Mouse (Mus musculus) G1E (cell line): Measurements from ENCODE around the gene Gba2.

Experiments used
- CTCF ChIP-seq: IDR thresholded peaks from 2 replicates; pipeline ENCODE4 v1.5.1; 2012; ENCODE audit warnings: low read depth, low read length, inconsistent platforms, mixed read lengths
- GATA1 ChIP-seq: IDR thresholded peaks from 2 replicates; pipeline ENCODE4 v1.6.1; 2012; ENCODE audit warnings: borderline replicate concordance, low read length, inconsistent platforms, mixed read lengths
- GATA2 ChIP-seq: IDR thresholded peaks from 2 replicates; pipeline ENCODE4 v1.6.1; 2012; ENCODE audit warnings: low read depth, low read length, inconsistent platforms, borderline replicate concordance
- TAL1 ChIP-seq: conservative IDR thresholded peaks from 2 replicates; pipeline ENCODE4 v1.6.1; 2012; ENCODE audit warnings: low read depth, low read length, inconsistent platforms, mixed read lengths

- TF ChIP-seq GATA1 (no peak), CTCF (no peak), GATA2 (no peak), TAL1 (no peak)
Observed at GRCm38 (mm10) chr4:43563601-43563875, 15.1 kb downstream of the Gba2 start.
